Mouse (Mus musculus) monocyte, adult 2 months (primary cell): ENCODE measurements around the gene Cyp3a41a.
"Not testable (repeated sequence)": the region's sequence is repeated elsewhere in the genome, so short reads cannot be mapped to it uniquely, and the experiment has no call there.

ENCODE experiments used
- DNase-seq, 2 experiments: peaks; one replicate each; pipeline ENCODE4 v3.0.0; 2022; ENCODE audit warnings: low spot score in 2 of 2, low read depth in 1 of 2

The Cyp3a41a gene

GRCm38 (mm10) chr5:145720036-145720435 is at the start of gene Cyp3a41a:
TSS of gene Cyp3a41a (minus strand) at chr5:145720136.
- DNase-seq: not testable (repeated sequence)

GRCm38 (mm10) chr5:145737512-145737911 is 17.6 kb upstream of the Cyp3a41a start:
- DNase-seq: not testable (repeated sequence)

GRCm38 (mm10) chr5:145714296-145714695 is 5.6 kb downstream of the Cyp3a41a start:
- DNase-seq: not testable (repeated sequence)

- not testable (repeated sequence) for DNase-seq
These were observed 12.6 kb downstream of the Cyp3a41a start for GRCm38 (mm10) chr5:145707372-145707771.

GRCm38 (mm10) chr5:145662007-145662406 is 57.9 kb downstream of the Cyp3a41a start:
- DNase-seq: no peak

- DNase-seq: no peak
These were observed 72.2 kb downstream of the Cyp3a41a start for GRCm38 (mm10) chr5:145647779-145648178.
